Mouse (Mus musculus): Measurements from ENCODE around the gene Pip4k2c. TPM values are rescaled to one million over a fixed set of nuclear protein-coding genes. Genes with fewer than 3 reads are reported as not detected.

Pip4k2c gene
- total RNA-seq (2017), result 14.8 and 19.7 TPM in 2 replicates

- ATAC-seq (replicated peaks in 1 of 2; ENCODE audit: insufficient read depth in 1 of 2, low FRiP score in 2 of 2, low TSS enrichment in 1 of 2, low read depth in 1 of 2, poor library complexity in 2 of 2, severe bottlenecking in 2 of 2), result peak; percentile 86 to 89
These were observed at the start of gene Pip4k2c for GRCm38 (mm10) chr10:127211414-127211854. Gene Pip4k2c (minus strand): TSS chr10:127211585.

GRCm38 (mm10) chr10:127258489-127258888 lies 47.1 kb upstream of the Pip4k2c start:
- peak; percentile 19 to 65; a peak in 2 of 4 replicates for ATAC-seq (replicated peaks in 1 of 2; ENCODE audit: insufficient read depth in 1 of 2, low FRiP score in 2 of 2, low TSS enrichment in 1 of 2, low read depth in 1 of 2, poor library complexity in 2 of 2, severe bottlenecking in 2 of 2)

GRCm38 (mm10) chr10:127257790-127258189 lies 46.4 kb upstream of the Pip4k2c start:
- no peak for ATAC-seq (replicated peaks in 1 of 2; ENCODE audit: insufficient read depth in 1 of 2, low FRiP score in 2 of 2, low TSS enrichment in 1 of 2, low read depth in 1 of 2, poor library complexity in 2 of 2, severe bottlenecking in 2 of 2)

GRCm38 (mm10) chr10:127255625-127256345 lies 44.4 kb upstream of the Pip4k2c start:
- no peak for ATAC-seq (replicated peaks in 1 of 2; ENCODE audit: insufficient read depth in 1 of 2, low FRiP score in 2 of 2, low TSS enrichment in 1 of 2, low read depth in 1 of 2, poor library complexity in 2 of 2, severe bottlenecking in 2 of 2)

GRCm38 (mm10) chr10:127250810-127251209 lies 39.4 kb upstream of the Pip4k2c start:
- ATAC-seq (replicated peaks in 1 of 2; ENCODE audit: insufficient read depth in 1 of 2, low FRiP score in 2 of 2, low TSS enrichment in 1 of 2, low read depth in 1 of 2, poor library complexity in 2 of 2, severe bottlenecking in 2 of 2), result peak in 1 of 2 experiments; percentile 32; a peak in 1 of 4 replicates

GRCm38 (mm10) chr10:127238241-127238824 lies 26.9 kb upstream of the Pip4k2c start:
- no peak for ATAC-seq (replicated peaks in 1 of 2; ENCODE audit: insufficient read depth in 1 of 2, low FRiP score in 2 of 2, low TSS enrichment in 1 of 2, low read depth in 1 of 2, poor library complexity in 2 of 2, severe bottlenecking in 2 of 2)

DNA sequence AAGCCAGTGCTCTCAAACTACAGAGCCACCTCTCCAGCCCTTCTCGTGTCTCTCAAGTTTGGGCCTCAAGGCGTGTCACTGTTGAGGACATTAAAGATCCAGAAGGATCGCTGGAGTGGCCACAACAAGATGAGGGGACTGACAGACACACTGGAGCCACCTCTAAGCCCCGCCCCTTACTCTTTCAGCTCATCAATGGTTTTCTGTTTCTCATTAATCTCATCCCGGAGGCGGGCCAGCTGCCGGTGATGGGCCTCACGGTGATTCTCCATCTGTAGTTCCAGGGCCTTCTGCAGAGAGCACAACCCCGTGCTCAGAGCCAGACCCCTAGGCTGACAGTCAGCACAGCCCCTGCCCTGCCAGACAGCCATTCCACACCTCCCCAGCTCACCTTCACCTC lies 25.2 kb upstream of the Pip4k2c start:
- ATAC-seq (replicated peaks in 1 of 2; ENCODE audit: insufficient read depth in 1 of 2, low FRiP score in 2 of 2, low TSS enrichment in 1 of 2, low read depth in 1 of 2, poor library complexity in 2 of 2, severe bottlenecking in 2 of 2), result no peak

- no peak for ATAC-seq (replicated peaks in 1 of 2; ENCODE audit: insufficient read depth in 1 of 2, low FRiP score in 2 of 2, low TSS enrichment in 1 of 2, low read depth in 1 of 2, poor library complexity in 2 of 2, severe bottlenecking in 2 of 2)
These were observed 21.8 kb upstream of the Pip4k2c start for GRCm38 (mm10) chr10:127233141-127233540.

DNA sequence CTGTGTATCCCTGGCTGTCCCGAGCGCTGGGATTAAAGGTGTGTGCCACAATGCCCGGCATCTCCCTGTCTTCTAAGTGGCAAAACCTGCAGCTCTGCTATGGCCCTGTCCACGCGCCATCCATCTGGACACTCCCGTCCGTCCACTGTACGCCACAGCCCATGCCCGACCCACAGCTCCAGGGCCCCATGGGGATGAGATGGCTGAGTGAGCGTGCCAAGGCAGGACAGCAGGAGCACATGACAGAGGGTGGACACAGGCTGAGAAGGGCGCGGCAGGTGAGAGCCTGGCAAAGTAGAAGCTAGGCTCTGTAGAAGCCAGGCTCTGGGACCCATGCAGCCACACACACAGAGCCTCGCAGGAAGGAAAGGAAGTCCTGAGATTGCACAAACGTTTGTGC lies 20.4 kb upstream of the Pip4k2c start:
- ATAC-seq (replicated peaks in 1 of 2; ENCODE audit: insufficient read depth in 1 of 2, low FRiP score in 2 of 2, low TSS enrichment in 1 of 2, low read depth in 1 of 2, poor library complexity in 2 of 2, severe bottlenecking in 2 of 2), result no peak

DNA sequence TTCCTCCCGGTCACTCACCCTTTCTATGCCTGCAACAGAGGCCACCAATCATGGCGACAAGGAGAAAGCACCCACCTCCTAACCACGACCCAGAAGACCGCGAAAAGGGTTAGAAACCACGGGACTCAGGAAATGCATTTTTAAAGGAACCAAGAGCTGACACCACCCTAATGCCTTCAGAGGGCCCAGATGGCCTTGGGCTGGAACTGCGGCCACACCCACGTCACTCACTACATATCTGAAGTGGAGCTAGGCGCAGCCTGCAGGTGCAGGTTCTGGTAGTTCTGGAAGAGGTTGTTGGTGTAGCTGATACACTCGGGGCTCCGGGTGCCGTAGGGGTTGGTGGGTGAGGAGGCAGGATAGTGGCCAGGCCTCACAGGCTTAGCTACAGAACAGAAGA lies 19.3 kb upstream of the Pip4k2c start:
- ATAC-seq (replicated peaks in 1 of 2; ENCODE audit: insufficient read depth in 1 of 2, low FRiP score in 2 of 2, low TSS enrichment in 1 of 2, low read depth in 1 of 2, poor library complexity in 2 of 2, severe bottlenecking in 2 of 2), result peak; percentile 42 to 47

DNA sequence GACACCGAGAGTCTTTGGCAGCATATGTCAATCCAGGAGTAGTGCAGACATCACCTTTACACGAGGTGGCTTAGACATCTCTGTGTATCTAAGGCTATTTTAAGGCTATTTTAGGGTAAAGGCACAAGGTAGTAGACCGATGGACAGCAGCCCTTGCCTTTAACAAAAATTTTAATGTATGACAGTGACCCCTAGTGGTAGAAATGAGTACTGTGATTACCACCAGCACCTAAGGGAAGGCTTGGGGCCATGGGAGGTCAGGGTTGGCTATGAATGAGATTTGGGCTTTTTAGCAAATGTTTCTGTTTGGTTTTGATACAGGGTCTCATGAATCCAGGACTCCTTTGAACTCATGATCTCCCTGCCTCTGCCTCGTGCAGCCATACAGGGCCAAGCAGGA lies 17.5 kb upstream of the Pip4k2c start:
- peak; percentile 34 to 43; a peak in 1 of 4 replicates for ATAC-seq (replicated peaks in 1 of 2; ENCODE audit: insufficient read depth in 1 of 2, low FRiP score in 2 of 2, low TSS enrichment in 1 of 2, low read depth in 1 of 2, poor library complexity in 2 of 2, severe bottlenecking in 2 of 2)

- ATAC-seq (replicated peaks in 1 of 2; ENCODE audit: insufficient read depth in 1 of 2, low FRiP score in 2 of 2, low TSS enrichment in 1 of 2, low read depth in 1 of 2, poor library complexity in 2 of 2, severe bottlenecking in 2 of 2), result peak; percentile 29 to 55; a peak in 3 of 4 replicates
These were observed 15.8 kb upstream of the Pip4k2c start for GRCm38 (mm10) chr10:127227163-127227562.

GRCm38 (mm10) chr10:127226318-127226895 lies 15.0 kb upstream of the Pip4k2c start:
- ATAC-seq (replicated peaks in 1 of 2; ENCODE audit: insufficient read depth in 1 of 2, low FRiP score in 2 of 2, low TSS enrichment in 1 of 2, low read depth in 1 of 2, poor library complexity in 2 of 2, severe bottlenecking in 2 of 2), result no peak

DNA sequence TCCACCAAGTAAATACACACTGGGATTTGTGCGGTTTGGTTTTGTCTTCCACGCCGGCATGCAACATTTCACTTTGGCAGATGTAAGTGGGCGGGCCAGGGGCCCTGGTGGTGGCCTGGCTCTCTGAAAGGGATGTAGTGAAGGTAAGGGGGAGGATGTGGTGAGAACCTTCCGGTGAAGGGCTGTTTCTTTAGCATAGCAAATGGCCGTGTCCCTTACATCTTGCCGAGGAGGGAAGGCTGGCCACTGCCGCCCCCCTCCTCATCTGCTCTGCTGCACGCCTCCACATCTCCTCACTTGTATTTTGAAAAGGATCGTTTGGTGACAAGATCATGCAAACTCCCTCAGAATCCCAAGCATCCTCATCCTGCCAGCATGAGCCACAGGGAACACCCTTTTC lies 14.3 kb upstream of the Pip4k2c start:
- ATAC-seq (replicated peaks in 1 of 2; ENCODE audit: insufficient read depth in 1 of 2, low FRiP score in 2 of 2, low TSS enrichment in 1 of 2, low read depth in 1 of 2, poor library complexity in 2 of 2, severe bottlenecking in 2 of 2), result peak; percentile 81 to 82

- no peak for ATAC-seq (replicated peaks in 1 of 2; ENCODE audit: insufficient read depth in 1 of 2, low FRiP score in 2 of 2, low TSS enrichment in 1 of 2, low read depth in 1 of 2, poor library complexity in 2 of 2, severe bottlenecking in 2 of 2)
These were observed 13.8 kb upstream of the Pip4k2c start for GRCm38 (mm10) chr10:127225213-127225612.

DNA sequence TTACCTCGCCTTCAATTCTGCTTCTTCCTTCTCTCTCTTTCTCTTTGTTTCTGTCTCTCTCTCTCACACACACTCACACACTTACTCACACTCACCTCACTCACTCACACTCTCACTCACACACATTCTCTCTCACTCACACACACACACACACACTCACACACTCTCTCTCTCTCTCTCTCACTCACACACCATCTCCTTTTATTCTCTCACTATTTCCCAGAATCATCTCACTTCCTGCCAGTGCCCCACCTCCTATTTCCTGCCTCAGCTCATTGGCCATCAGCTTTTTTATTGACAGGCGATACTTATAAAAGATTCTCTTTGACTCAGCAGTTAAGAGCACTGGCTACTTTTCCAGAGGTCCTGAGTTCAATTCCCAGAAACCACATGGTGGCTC lies 7.0 kb upstream of the Pip4k2c start:
- no peak for ATAC-seq (replicated peaks in 1 of 2; ENCODE audit: insufficient read depth in 1 of 2, low FRiP score in 2 of 2, low TSS enrichment in 1 of 2, low read depth in 1 of 2, poor library complexity in 2 of 2, severe bottlenecking in 2 of 2)

DNA sequence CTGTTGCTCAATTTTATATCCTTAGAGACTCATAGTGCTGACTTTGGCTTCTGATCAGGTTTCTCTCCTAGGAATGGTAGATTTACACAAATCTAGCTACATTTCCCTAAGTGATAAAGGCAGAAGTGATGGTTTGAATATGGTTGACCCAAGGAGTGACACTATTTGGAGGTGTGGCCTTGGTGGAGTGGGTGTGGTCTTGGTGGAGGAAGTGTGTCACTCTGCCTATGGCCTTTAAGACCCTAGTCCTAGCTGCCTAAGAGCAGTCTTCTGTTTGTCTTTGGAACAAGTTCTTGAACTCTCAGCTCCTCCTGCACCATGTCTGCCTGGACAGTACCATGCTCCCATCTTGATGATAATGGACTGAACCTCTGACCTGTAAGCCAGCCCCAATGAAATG lies 5.8 kb upstream of the Pip4k2c start:
- no peak for ATAC-seq (replicated peaks in 1 of 2; ENCODE audit: insufficient read depth in 1 of 2, low FRiP score in 2 of 2, low TSS enrichment in 1 of 2, low read depth in 1 of 2, poor library complexity in 2 of 2, severe bottlenecking in 2 of 2)

GRCm38 (mm10) chr10:127216456-127216855 lies 5.1 kb upstream of the Pip4k2c start:
- ATAC-seq (replicated peaks in 1 of 2; ENCODE audit: insufficient read depth in 1 of 2, low FRiP score in 2 of 2, low TSS enrichment in 1 of 2, low read depth in 1 of 2, poor library complexity in 2 of 2, severe bottlenecking in 2 of 2), result no peak
